Mouse (Mus musculus) layer of hippocampus, adult 18-20 months (tissue): Measurements from ENCODE around the gene Kcnip1. TPM values are rescaled to one million over a fixed set of nuclear protein-coding genes. Genes with fewer than 3 reads are reported as not detected.

Experiments used
- DNase-seq, 2 experiments: peaks; one replicate each; pipeline ENCODE4 v3.0.0; 2022; ENCODE audit warnings: low spot score in 2 of 2
- total RNA-seq, 2 experiments: library from RNA; stranded (reverse); gene quantifications; 2 replicates each; pipeline ENCODE4 v1.2.3; 2021

Gene Kcnip1
- total RNA-seq, 2 experiments from 2014 or later: 20.3 to 24.2 TPM

GRCm38 (mm10) chr11:33990002-33990401 is 3.0 kb downstream of the Kcnip1 start:
- no peak for DNase-seq

DNA sequence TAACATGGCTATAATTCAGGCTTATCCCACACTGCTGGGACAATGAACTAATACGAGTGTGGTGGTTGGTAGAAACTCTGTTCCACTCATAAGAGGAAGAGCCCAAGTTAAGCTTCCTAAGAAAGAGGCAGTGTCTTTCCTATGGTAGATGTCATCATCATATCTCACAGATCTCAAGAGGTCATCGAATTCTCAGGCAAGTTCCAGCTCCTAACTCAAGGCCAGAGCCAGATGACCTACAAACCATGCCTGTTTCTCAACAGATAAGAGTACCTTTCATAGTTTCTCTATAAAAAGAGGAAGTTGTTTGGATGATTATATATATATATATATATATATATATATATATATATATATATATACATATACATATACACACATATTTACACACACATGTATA is 6.4 kb downstream of the Kcnip1 start:
- no peak for DNase-seq

- no peak for DNase-seq
Measured at GRCm38 (mm10) chr11:33980146-33980545, 12.8 kb downstream of the Kcnip1 start.

DNA sequence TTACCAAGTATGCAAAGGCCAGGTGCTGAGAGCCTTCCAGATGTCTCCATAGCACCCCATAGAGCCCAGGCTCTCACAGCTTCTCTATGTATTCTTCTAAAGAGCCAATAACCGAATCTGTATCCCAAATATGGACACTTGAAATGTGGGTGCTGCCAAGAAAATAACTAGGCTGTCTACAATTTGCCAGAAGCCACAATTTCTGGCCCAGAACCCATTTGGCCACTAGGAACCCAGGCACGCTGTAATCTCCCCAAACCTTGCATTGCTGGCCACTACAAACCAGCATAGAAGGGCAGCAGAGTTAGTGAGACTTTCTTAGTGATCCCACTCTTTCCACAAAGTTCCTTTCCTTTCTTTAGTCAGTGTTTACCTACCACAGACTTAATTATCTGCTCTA is 17.8 kb downstream of the Kcnip1 start:
- DNase-seq: no peak

DNA sequence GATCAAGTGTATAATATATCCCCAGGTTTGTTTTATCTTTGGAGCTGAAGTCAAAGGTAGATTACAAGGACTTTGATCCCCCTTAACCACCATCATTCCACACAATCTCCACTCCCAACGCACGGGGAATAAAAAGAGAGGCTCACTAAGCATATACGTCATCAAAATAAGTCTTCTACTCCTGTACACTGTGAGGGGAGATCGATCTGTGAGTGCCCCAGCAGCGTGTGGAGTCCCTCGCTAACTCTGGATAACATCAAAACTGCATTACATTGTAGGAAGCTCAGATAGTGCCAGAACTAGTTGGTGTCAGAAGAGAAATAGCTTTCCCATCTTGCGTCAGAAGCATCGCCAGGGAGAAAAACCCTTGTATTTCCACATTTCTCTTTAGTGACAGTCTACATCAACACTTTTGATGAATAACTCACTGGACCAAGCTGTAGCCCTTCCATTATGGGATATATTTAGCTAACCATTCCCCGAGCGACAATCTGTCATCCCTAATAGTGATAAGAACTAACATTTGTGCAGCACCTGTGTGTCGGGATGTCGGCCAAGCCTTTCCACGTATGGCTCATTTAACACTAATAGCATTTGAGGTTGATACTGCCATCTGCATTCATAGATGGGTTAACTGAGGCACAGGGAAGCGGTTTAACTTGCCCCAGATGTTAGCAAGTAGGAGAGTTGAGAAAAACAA is 18.5 kb downstream of the Kcnip1 start:
- no peak for DNase-seq

DNA sequence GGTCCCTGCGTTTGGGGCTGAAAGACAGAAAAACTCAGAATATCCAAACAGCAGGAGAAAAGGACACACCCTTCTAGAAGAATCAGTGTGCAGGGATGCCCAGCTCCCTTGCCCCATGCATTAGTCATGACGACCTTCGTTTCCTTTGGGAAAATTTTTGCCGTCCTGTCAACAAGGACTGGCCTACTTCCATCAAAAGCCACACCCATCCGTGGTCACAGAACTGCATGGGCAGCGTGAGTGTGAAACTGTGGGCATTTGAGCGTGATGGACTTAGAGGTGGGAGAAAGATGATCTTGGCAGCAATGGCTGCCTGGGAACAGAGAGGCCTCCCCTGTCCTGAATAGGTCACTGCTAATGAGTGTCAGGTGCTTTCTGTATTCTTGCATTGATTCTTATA is 20.8 kb downstream of the Kcnip1 start:
- DNase-seq: no peak

GRCm38 (mm10) chr11:33969199-33969598 is 23.8 kb downstream of the Kcnip1 start:
- no peak for DNase-seq

- no peak for DNase-seq
Measured at GRCm38 (mm10) chr11:33967708-33968107, 25.2 kb downstream of the Kcnip1 start.

DNA sequence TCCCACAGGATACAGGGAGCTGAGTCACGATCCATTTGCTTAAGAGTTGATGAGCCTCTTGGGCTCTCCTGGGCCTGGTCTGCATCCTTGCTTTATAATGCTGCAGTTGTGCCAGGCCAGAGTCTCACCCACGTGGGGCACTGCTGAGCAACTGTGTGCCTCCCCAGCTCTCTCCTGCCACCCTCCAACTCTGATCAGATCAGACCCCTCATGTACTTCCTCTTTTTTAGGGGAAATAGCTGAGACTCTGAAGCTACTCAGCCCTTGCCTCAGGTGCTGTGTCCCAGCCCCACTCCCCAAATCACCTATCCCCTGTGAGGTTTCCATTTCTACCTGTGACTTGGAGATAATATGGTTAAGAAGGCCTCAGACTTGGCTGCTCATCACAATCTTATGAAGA is 27.6 kb downstream of the Kcnip1 start:
- DNase-seq: no peak

- no peak for DNase-seq
Measured at GRCm38 (mm10) chr11:33962688-33963407, 30.1 kb downstream of the Kcnip1 start, which contains the start of gene Kcnmb1. TSS of gene Kcnmb1 (plus strand) at chr11:33963013.

DNA sequence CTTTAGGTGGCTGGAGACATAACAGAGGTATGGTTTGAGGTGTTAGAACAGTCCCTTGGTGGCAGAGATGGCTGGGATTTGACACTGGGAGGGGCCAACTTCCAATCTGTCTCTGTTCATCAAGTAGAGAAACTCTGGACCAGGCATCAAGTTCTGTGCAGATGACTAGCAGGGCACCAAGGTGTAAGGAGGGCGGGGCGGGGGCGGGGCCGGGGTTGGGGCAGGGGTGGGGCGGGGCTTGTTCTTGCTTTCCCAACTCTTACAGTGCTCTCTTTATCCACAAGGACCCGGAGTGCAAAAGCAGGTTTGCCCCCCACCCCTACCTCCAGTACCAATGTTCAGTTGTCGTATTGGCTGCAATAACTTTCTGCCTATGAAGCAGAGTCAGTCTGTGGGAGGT is 30.8 kb downstream of the Kcnip1 start:
- no peak for DNase-seq

- DNase-seq: peak in 1 of 2 experiments; percentile 37
Measured at GRCm38 (mm10) chr11:33958713-33959112, 34.2 kb downstream of the Kcnip1 start.

GRCm38 (mm10) chr11:33957595-33957994 is 35.4 kb downstream of the Kcnip1 start:
- peak; percentile 5 to 50 for DNase-seq

DNA sequence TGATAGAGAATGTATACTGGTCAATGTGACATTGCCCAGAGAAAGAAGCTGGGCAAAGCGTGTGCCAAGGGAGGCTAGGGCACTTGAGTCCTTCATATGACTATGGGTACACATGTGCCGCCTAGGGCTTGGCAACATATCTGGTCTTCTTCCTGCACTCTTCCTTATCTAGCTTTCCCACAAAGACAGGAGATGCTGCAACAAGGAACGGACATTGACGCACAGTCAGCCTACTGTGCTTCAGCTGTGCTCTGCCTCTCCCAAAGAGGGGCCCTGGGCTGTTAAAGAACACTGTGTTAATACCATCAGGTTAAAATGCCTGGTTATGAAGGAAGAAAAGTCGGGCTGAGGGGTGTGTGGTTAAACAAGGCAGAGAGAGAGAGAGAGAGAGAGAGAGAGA is 36.3 kb downstream of the Kcnip1 start:
- DNase-seq: no peak

- DNase-seq: no peak
Measured at GRCm38 (mm10) chr11:33955982-33956381, 37.0 kb downstream of the Kcnip1 start.

GRCm38 (mm10) chr11:33951684-33952625 is 41.0 kb downstream of the Kcnip1 start:
- no peak for DNase-seq

DNA sequence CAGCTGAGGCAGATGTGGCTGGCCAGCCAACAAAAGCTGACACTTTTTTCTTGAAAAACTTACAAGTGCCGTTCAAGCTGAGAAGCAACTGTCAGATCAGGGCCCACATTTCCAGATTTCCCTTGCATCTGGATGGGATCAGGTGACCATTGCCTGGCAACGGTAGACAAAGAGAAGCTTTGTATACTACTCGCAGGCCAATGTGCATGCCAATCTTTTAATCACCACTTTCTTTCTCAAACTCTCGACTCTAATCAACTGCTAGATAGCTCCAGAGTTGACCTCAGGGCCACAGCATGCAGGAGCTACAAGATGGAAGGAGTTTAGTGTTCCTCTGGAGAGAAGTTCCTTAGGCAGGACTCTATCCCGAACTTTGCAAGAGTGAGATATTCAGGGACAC is 41.8 kb downstream of the Kcnip1 start:
- DNase-seq: no peak

GRCm38 (mm10) chr11:33946501-33946900 is 46.5 kb downstream of the Kcnip1 start:
- DNase-seq: no peak

GRCm38 (mm10) chr11:33944786-33945328 is 48.1 kb downstream of the Kcnip1 start:
- no peak for DNase-seq

- no peak for DNase-seq
Measured at GRCm38 (mm10) chr11:33944067-33944785, 48.7 kb downstream of the Kcnip1 start.

- DNase-seq: no peak
Measured at GRCm38 (mm10) chr11:33943565-33943964, 49.4 kb downstream of the Kcnip1 start.
